Mouse (Mus musculus) telencephalon, adult 2 months (tissue): Measurements from ENCODE around the gene St6galnac3.

Experiments
- DNase-seq: peaks from one replicate; pipeline ENCODE4 v3.0.0-alpha.2; 2011; ENCODE audit warnings: low read depth, low spot score

The St6galnac3 gene

GRCm38 (mm10) chr3:153513501-153514060 lies 211.4 kb downstream of the St6galnac3 start:
- DNase-seq: no peak

- DNase-seq: no peak
Measured at GRCm38 (mm10) chr3:153512545-153512944, 212.4 kb downstream of the St6galnac3 start.

GRCm38 (mm10) chr3:153511151-153511580 lies 213.8 kb downstream of the St6galnac3 start:
- no peak for DNase-seq

- DNase-seq: no peak
Measured at GRCm38 (mm10) chr3:153510048-153510630, 214.8 kb downstream of the St6galnac3 start.

GRCm38 (mm10) chr3:153509643-153510042 lies 215.3 kb downstream of the St6galnac3 start:
- DNase-seq: no peak

- no peak for DNase-seq
Measured at GRCm38 (mm10) chr3:153509029-153509428, 215.9 kb downstream of the St6galnac3 start.

- no peak for DNase-seq
Measured at GRCm38 (mm10) chr3:153508592-153508991, 216.4 kb downstream of the St6galnac3 start.

GRCm38 (mm10) chr3:153507599-153507998 lies 217.4 kb downstream of the St6galnac3 start:
- DNase-seq: no peak

GRCm38 (mm10) chr3:153502488-153502887 lies 222.5 kb downstream of the St6galnac3 start:
- DNase-seq: no peak

- DNase-seq: no peak
Measured at GRCm38 (mm10) chr3:153501333-153501877, 223.6 kb downstream of the St6galnac3 start.

GRCm38 (mm10) chr3:153492986-153493385 lies 232.0 kb downstream of the St6galnac3 start:
- peak; percentile 47 for DNase-seq

- DNase-seq: no peak
Measured at GRCm38 (mm10) chr3:153489718-153490117, 235.3 kb downstream of the St6galnac3 start.

GRCm38 (mm10) chr3:153488931-153489330 lies 236.0 kb downstream of the St6galnac3 start:
- DNase-seq: no peak

GRCm38 (mm10) chr3:153485176-153485575 lies 239.8 kb downstream of the St6galnac3 start:
- no peak for DNase-seq

- peak; percentile 95 for DNase-seq
Measured at GRCm38 (mm10) chr3:153484701-153485100, 240.3 kb downstream of the St6galnac3 start.

- no peak for DNase-seq
Measured at GRCm38 (mm10) chr3:153483691-153484090, 241.3 kb downstream of the St6galnac3 start.

GRCm38 (mm10) chr3:153482098-153482497 lies 242.9 kb downstream of the St6galnac3 start:
- DNase-seq: peak; percentile 71

GRCm38 (mm10) chr3:153481012-153481411 lies 244.0 kb downstream of the St6galnac3 start:
- no peak for DNase-seq

GRCm38 (mm10) chr3:153480636-153481006 lies 244.4 kb downstream of the St6galnac3 start:
- no peak for DNase-seq

- DNase-seq: no peak
Measured at GRCm38 (mm10) chr3:153480005-153480635, 244.9 kb downstream of the St6galnac3 start.

GRCm38 (mm10) chr3:153475919-153476318 lies 249.1 kb downstream of the St6galnac3 start:
- no peak for DNase-seq

GRCm38 (mm10) chr3:153475461-153475860 lies 249.5 kb downstream of the St6galnac3 start:
- no peak for DNase-seq
